Mouse (Mus musculus): Measurements from ENCODE around the gene BC053393.

GRCm38 (mm10) chr11:46592416-46592815 is 21.1 kb downstream of the BC053393 start:
- no peak for TF ChIP-seq POLR2A (IDR thresholded peaks at IDR 0.05; ENCODE audit: insufficient read depth, low read depth, low read length)
- no peak for TF ChIP-seq CTCF (IDR thresholded peaks at IDR 0.05; ENCODE audit: insufficient read depth, low read depth, low read length)
